Mouse (Mus musculus): ENCODE results near the gene Hoxb6.

GRCm38 (mm10) chr11:96326705-96327104 is 34.4 kb downstream of the Hoxb6 start:
- no peak for TF ChIP-seq CTCF (IDR thresholded peaks at IDR 0.05; ENCODE audit: low read depth, low read length)
- no peak for TF ChIP-seq POLR2A (IDR thresholded peaks at IDR 0.05; ENCODE audit: borderline replicate concordance, low read depth, low read length)
